Mouse (Mus musculus) left cerebral cortex, postnatal 10 days (tissue): ENCODE measurements around the gene Sema4f. TPM values are rescaled to one million over a fixed set of nuclear protein-coding genes. Genes with fewer than 3 reads are reported as not detected.

Experiments used
- DNase-seq, 2 experiments: peaks; one replicate each; pipeline ENCODE4 v3.0.0; 2021 to 2022; ENCODE audit warnings: low spot score in 2 of 2, mixed read lengths in 1 of 2; ENCODE audit errors: extremely low spot score in 1 of 2
- intact Hi-C: fragments of 180-260 bp; cut with DNase I; formaldehyde crosslinking; loops from one replicate; pipeline ENCODE4 v1.15.1; 2025
- total RNA-seq, 2 experiments: library from RNA; stranded (reverse); gene quantifications; 2 replicates each; pipeline ENCODE4 v1.2.3; 2021

Gene Sema4f
- 10 to 100 TPM; 45.5 to 47.5 TPM for total RNA-seq

DNA sequence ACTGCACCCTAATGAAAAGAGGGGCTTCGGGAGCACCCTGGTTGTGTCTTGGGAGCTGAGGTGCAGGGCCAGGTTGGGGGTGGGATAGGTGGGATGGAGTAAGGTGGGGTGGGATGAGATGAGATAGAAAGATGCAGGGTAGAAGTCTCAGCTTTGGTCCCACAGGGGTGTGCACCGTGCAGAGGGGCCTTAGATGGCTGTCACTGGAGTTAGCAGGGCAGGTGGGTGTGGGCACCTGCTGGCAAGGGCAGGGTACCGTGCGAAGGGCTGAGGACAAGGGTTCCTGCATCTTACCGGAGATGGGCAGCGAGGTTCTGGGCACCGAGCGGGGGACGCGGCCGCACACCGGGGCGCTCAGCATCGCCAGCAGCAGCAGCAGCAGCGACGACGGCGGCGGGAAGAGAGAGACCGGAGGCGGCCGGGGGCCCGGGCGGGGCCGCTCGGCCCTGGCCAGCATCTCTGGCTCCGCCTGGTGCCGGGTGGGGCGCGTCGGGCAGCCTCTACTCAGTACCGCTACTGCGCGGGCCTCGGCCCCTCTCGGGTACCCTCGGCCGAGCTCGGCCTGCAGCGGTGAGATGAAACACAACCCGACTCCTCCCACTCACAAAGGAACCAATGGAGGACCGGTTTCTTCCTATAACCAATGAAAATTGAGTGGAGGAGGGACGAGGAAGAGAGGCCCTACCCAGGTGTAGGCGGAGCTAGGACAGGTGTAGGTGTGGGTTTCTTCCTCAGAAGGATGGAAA, at the start of gene Sema4f:
Sema4f (minus strand) TSS at position 603 of the 746 bp plus-strand sequence.
- intact Hi-C loops = no loop called here

DNA sequence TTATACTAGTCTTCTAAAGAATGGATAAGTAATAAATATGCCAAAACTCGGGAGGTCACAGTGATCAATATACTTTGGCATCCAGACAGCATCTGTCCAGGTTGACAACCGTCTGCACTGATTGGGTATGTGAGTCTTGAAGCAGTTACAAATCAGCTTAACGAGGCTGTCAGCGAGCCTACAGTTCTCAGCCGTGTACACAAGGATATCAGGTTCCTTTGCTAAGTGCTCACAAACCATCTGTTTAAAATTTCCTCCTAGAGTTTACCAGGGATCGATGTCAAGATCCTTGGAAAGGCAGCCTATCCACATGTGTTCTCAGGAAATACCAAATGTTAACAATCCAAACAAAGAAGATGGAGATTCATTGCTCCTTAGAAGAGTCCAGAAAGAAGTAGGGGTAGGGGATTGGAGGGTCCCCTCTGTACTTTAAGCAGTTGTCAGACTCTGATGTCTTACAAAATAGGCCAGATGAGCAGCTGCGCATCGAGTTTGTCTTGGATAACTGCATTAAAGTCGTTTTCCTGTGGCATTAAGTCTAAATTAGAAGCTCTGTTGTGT, 47.9 kb upstream of the Sema4f start:
- intact Hi-C loops = no loop called here
- no peak for DNase-seq

More for the DNA sequence above, at the start of gene Sema4f:
- DNase-seq = peak; percentile 78 to 79

DNA sequence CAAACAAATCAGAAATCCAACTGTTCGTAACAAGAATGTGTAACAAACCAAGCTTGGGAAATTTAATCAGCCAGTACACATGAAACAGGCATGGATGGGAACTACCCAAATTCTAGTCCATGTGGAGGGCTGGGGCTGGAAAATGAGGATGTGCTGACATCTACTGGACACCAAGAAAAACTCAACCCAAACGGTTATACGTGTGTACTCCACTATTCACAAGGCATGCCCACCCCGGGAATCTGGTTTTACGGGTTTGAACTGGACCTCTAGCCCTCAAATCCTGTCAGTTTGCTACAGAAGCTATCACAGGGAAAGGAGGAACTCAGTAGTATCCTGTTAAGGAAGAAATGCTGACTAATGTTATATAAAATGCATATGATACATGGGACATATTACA, 31.5 kb upstream of the Sema4f start:
- intact Hi-C loops = loop anchor here (2.0 to 10.0 kb wide), 3 partner anchors 54 to 996 kb away; no protein-coding TSS in a partner anchor
- peak; percentile 47 to 62 for DNase-seq

DNA sequence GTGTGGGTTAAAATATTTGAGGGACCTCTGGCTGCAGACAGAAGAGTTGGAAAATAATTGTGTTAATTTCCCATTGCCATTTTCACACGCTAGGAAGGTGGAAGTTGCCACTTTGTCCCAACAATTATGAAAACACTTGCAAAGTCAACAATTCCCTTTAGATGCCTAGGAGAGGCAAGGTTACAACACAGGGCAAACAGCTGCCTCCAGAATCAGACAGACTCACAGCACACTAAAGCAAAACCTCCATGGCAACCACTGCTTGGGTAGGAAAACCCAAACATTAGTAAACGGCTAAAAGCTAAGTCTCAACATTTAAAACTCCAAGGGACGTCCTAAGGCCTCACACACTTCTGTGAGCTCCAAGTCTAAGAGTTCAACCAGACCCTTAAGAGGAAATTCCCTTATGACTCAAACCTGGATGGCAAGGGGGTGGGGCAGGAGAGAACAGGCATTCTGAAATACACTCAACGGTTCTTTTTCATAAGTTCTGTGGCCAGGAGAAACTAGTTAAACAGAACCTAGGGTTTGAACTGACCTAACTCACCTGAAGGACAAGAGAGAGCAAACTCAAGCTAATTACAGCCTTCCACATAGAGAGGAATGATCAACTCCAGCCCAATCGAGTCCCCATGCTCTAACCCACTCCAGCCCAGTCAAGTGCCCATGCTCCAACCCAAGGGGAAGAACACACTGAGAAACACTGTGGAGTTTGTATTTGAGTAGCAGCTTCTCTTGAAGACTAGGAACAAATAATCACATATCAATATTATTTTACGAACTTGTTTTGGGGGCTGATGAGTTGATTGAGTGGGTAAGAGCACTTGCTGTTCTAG, 29.9 kb upstream of the Sema4f start:
- no peak for DNase-seq
- intact Hi-C loops = loop anchor here (2.0 to 10.0 kb wide), 3 partner anchors 52 to 995 kb away; no protein-coding TSS in a partner anchor

DNA sequence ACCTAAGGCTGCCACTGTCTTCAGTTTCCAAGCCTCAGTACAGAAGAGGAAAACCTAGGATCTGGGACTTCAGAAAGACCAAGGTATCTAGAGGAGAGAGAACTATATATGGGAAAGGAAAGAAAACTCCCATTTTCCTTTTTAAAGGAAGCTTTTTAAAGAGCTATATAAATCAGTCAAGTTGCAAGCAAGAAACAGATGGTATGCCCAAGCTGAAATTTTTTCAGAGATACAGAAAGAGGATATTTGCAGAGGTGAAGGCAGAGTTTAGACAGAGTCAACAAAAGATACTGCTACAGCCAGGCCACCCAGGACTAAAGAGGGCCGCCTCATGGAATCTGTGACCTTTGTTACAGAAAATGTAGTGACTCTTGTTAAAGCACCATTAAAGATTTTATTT, 22.1 kb upstream of the Sema4f start:
- intact Hi-C loops = no loop called here
- no peak for DNase-seq

DNA sequence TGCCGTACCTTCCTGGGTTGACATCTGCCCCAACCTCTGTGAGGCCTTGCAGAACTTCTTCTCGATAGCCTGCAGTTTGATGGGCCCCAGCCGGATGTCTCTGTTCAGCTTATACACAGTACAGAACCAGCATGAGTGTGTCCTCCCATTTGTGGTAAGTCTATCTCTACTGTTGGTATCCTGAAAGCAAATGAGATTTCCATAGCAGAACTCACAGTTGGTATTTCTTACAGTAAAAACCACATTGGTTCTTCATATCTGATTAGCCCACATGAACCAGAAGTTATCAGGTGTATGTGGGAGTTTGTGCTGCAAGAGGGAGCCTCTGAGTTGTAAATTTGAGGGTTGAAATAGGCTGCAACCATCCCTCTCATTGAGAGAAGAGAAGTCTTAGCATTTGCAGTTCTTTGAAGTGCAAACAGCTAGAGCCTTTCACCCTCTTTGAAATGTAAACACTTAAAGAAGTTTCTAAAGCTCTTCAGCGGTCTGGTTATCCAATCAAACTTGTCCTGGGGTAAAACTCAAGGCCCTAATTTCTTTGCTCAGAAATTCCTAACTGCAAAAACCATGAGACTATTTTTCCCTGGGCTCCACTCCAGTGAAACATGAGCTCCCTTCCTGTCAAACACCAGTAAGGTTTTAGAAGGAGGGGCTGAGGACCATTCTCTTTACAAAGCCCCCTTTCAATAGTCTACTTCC, 17.1 kb upstream of the Sema4f start:
- intact Hi-C loops = no loop called here
- no peak for DNase-seq

DNA sequence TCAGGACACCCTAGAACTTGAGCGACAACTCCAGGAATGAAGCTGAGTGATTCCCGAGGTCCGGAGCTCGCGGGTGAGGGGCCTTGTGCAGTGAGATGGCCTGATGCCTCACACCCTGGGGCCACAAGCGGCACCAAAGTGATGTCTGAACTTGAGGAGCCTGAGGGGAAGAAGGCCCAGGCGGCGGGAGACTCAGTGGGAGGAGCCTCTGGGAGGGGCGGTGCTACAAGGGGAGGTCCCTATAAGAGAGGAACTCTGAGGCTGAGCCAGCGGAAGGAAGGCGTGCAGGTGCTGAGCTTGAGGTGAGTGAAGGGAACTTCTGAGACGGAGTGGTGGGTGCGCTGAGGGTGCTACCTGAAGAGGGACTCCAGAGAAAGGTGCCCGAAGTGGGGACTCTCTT, 7.1 kb upstream of the Sema4f start, which contains the start of gene M1ap:
M1ap (plus strand) TSS at position 252 of the 400 bp plus-strand sequence.
- intact Hi-C loops = no loop called here
- no peak for DNase-seq

DNA sequence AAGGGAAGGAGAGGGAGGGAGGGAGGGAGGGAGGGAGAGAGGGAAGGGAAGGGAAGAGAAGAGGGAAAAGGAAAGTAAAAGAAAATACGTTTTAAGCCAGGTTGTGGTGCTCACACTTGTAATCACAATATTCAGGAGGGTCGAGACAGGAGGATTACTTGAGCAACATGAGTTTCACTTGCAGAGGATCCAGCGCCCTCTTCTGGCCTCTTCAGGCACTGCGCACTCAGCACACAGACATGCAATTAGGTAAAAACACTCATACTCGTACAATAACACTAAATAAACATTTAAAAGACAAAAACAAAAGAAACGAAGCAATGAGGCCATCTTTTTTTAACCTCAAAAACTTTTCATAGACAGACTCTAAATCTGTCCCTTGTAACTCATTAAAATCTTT, 6.2 kb upstream of the Sema4f start:
- no peak for DNase-seq
- intact Hi-C loops = no loop called here

DNA sequence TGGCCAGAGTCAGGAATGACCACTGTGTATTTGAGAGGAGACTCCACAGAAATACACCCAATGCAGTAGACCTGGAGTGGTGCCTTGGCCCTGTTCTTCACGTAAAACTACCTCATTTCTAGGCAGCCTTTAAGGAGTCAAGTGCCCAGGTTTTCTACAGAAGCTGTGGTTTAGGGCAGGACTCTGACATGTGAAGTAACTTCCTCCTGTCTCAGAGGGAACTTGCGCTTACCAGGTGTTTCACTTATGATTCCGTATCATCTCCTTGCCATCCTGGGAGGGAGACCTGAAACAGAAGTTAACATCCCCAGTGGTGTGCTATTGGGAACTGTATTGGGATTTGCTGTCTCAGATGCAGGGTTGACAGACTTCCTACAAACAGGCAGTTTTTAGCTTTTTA, 1.2 kb upstream of the Sema4f start:
- DNase-seq = no peak
- intact Hi-C loops = no loop called here

DNA sequence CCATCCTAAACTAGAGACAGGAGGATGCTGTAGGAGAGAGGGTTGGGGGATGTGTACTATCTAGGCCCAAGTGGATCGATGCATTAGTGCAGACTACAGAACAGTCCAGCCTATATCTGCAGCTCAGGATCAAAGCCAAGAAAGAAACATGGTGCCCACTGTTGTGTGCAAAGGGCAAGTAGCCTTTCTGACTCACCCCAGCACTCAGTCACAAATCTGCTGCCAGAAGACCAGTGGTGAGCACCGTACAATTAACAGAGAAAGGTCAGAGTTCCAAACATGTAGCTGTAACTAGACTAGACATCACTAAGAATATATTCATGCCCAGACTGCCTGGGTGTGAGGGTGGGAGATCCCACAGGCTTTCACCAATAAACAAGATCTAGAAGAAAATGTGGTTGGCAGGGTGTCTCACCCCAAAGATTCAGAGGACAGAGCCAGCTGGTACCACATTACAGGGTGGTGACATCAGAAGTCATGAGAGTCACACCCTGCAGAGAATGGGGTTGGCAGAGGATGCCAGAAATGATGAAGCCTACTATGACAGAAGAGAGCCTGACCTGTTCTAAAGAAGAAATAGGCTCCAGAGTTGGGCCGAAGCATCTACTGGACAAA, 4.8 kb downstream of the Sema4f start:
- intact Hi-C loops = no loop called here
- DNase-seq = no peak

DNA sequence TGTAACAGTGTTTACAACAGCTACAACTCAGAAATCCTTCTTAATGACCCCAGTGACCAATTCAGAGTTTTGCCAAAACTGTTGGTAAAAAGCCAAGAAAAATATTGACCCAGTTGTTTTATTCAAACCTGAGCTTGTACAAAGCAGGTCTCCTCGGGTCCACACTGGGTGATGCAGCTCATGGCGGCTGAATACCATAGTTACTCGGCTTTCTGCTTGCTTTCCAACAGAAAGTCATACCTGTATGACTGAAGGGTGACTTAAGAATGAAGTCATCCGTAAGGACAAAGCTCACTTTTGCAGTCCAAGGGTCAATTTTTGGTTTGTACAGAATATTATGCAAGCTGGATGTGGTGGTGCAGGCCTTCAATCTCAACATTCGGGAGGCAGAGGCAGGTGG, 12.0 kb downstream of the Sema4f start:
- intact Hi-C loops = no loop called here
- DNase-seq = no peak

DNA sequence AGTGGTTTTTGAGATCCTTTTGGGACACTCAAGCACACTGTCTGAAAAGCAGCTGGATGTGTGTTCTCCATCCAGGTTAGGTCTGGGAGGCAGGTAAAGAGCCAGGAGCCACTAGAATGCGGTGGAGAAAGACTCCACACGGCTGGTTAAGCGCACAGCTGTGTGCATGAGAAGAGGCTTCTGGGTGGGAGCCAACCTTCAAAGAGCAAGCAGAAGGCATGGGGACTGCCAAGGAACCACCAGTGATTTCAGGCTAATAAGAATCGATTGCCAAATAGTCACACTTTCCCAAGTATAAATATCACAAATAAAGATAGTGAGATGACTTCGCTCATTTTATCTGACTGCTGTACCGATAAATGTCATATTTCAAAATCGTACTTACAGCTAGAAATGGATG, 13.0 kb downstream of the Sema4f start:
- DNase-seq = no peak
- intact Hi-C loops = no loop called here

DNA sequence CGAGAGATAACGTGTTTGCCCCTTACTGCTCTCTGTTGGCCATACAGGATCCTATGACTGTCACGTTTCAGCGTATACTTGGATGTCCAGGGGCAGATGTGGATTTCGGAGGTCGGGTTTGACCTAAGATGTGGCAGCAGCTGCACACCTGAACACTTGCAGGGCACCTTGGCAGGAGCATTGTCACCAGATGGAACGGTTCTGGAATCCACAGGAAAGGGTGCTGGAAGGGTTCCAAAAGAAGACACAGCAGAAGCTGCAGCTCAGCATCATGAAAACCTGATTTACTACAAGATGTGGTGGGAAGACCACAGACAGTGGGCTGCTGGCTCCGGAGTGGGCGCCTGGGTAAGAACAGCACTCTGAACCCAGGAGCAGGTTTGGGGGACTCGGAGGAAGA, 13.5 kb downstream of the Sema4f start:
- intact Hi-C loops = no loop called here
- DNase-seq = no peak

DNA sequence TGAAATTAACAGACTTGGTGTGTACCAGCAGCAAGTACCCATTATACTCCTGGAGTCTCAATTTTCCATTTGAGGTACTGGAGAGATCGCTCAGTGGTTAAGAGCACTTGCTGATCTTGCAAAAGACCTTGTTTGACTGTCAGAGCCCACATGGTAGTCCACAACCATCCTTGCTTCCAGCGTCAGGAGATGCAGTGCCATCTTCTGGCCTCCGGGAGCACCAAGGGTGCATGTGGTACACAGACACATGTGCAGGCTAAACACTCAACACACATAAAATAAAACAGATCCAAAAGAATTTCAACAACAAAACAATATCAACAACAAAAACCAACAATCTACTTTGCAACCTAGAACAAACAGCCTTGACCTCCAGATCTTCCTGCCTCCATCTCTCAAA, 14.6 kb downstream of the Sema4f start:
- intact Hi-C loops = no loop called here
- DNase-seq = no peak

DNA sequence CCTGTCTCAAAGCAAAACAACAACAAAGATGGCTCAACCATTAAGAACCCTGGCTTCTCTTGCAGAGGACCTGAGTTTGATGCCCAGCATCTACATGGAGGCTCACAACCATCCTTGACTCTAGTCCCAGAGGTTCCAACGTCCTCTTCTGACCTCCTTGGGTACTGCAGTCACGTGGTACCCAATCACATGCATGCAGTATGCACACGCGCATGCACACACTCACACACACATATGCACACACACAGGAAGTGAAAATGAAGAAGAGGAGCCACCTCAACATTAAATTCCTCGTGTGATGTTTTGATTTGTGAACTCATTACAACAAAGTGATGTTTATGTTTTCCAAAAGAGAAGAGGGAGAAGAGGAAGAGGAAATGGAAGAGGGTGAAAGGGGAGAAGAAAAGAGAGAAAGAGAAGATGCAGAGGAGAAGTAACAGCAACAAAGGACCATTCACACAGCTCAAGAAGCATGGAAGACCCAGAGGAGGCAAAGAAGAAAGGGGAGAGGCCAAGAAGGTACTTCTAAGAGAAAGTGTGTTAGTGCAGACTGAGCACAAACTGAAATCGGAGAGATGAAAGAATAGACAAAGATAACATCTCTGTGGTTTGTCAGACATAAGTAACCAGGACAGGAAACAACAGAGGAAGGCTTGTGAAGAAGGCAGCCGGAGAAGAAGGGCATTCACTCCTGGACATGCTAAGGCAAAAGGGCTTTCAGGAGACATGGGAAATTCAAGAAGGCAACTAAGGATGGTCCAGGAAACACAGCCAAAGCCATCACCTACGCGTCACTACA, 17.9 kb downstream of the Sema4f start:
- no peak for DNase-seq
- intact Hi-C loops = no loop called here

DNA sequence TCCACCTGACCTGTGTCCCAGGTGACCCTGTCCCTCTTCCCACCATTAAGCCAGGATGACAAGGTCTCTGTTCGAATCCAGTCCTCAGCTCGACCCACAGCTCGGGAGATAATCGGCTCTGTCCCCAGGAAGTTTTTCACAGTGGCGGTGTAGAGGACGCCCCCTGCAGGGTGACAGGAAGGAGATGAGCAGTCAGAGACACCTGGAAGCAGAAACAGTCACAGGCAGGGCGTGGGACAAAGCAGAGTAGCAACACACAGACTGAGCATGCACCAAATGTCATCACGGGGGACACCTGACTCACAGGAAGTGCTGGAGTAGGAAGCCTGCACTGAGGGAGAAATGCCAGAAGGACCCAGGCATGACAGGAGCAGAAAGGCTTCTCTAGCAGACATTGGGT, 20.0 kb downstream of the Sema4f start:
- DNase-seq = no peak
- intact Hi-C loops = loop anchor here (5.0 kb wide), 1 partner anchor 53 kb away; no protein-coding TSS in a partner anchor

DNA sequence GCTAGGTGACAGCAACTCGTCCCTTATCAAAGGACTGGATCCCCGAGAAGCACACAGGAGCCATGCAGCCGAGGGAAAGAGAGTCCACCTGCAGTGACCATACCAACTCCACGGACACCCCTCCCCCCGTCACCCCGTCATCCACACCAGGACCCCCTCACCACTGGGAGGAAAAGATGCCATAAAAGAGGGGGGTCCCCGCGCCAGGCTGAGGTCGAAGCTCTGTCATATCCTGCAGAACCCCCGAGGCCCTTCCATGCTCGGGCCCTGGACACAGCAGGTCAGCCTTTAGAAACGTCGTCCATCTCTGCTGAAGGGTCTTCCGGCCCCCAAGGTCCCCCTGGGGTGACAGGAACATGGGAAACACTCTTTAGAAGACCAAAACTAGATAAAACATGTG, 21.2 kb downstream of the Sema4f start:
- intact Hi-C loops = loop anchor here (5.0 kb wide), 1 partner anchor 54 kb away; no protein-coding TSS in a partner anchor
- peak in 1 of 2 experiments; percentile 29 for DNase-seq

DNA sequence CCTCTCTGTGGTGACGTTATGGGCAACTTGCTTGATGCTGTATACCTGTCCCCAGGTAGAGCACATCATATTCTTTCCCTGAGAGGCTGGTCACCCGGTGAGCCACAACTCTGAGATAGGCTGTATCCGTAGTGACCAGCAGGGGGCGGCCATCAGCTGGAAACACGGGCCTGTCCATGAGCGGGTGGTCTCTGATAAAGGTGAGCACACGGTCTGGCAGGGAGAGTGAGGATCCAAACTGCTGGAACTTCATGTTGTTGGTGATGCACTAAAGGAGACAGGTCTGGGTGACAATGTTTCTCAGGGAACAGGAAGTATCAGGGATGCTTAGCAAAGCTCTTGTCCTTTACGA, 21.8 kb downstream of the Sema4f start:
- DNase-seq = peak; percentile 40 to 63
- intact Hi-C loops = loop anchor here (5.0 kb wide), 1 partner anchor 55 kb away; no protein-coding TSS in a partner anchor
